Mouse (Mus musculus): ENCODE measurements around the gene Nsrp1. TPM values are rescaled to one million over a fixed set of nuclear protein-coding genes. Genes with fewer than 3 reads are reported as not detected.

Nsrp1 gene
- polyA plus RNA-seq, 1 experiment = 9.4 TPM

DNA sequence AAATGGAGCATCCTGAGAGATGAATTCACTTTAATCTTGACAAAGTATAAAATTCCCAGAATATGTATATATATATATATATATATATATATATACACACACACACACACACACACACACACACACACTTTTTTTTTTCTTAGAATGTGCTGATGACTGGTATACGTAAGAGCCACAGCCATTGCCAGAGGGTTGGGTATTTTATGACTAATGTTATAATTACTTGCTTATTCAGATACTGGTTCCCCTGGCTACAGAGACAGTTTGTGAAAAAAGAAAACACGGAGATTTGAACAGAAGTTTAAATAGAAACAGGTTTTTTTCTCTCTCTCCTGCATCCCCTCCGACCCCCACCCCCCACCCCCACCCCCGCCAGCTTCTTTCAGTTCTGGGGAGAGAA, 72.4 kb downstream of the Nsrp1 start:
- DNase-seq (ENCODE audit: low read depth) = no peak
- no peak for TF ChIP-seq POLR2A (IDR thresholded peaks at IDR 0.05; ENCODE audit: borderline replicate concordance, extremely low read depth, insufficient read depth, insufficient read length, poor library complexity, severe bottlenecking)
- TF ChIP-seq CTCF (IDR thresholded peaks at IDR 0.05; ENCODE audit: borderline replicate concordance, extremely low read depth, insufficient read depth, insufficient read length) = no peak

DNA sequence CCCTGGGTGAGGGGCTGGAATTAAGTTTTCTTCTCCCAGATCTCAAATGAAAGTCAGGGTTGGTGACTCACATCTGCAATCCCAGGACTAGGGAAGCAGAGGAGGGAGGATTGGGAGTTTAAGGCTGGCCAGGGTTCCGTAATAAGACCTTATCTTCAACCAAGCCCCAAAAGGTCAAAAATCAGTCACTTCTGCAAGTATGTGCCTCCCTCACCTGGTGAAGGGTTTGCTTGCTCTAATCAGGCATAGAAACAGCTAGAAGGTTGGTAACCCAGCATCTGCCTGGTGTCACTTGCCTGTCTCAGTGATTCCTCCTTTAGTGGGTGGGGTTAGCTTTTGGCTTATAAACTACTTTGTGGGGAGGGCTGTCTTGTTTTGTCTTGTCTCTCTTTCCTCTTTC, 75.9 kb downstream of the Nsrp1 start:
- DNase-seq (ENCODE audit: low read depth) = no peak
- TF ChIP-seq POLR2A (IDR thresholded peaks at IDR 0.05; ENCODE audit: borderline replicate concordance, extremely low read depth, insufficient read depth, insufficient read length, poor library complexity, severe bottlenecking) (no peak), CTCF (IDR thresholded peaks at IDR 0.05; ENCODE audit: borderline replicate concordance, extremely low read depth, insufficient read depth, insufficient read length) (no peak)

DNA sequence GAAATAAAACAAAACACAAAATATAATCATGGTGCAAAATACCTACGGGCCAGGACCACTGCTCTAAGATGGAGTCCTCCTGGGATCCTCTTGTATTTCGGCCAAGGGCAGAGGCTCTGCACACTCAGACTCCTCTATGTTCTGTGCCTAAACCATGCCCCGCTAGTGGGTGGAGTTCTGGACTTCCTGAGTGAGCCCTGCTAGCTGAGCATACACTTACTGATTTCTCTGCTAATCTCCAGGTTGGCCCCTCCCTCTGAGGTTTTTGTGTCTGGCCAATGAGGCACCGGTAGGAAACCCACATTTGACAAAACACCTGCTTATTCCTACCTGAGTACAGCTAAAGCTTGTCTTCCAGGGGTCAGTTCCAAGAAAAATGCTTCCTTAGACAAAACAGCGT, 77.5 kb downstream of the Nsrp1 start:
- TF ChIP-seq CTCF (IDR thresholded peaks at IDR 0.05; ENCODE audit: borderline replicate concordance, extremely low read depth, insufficient read depth, insufficient read length) (no peak), POLR2A (IDR thresholded peaks at IDR 0.05; ENCODE audit: borderline replicate concordance, extremely low read depth, insufficient read depth, insufficient read length, poor library complexity, severe bottlenecking) (no peak)
- no peak for DNase-seq (ENCODE audit: low read depth)

DNA sequence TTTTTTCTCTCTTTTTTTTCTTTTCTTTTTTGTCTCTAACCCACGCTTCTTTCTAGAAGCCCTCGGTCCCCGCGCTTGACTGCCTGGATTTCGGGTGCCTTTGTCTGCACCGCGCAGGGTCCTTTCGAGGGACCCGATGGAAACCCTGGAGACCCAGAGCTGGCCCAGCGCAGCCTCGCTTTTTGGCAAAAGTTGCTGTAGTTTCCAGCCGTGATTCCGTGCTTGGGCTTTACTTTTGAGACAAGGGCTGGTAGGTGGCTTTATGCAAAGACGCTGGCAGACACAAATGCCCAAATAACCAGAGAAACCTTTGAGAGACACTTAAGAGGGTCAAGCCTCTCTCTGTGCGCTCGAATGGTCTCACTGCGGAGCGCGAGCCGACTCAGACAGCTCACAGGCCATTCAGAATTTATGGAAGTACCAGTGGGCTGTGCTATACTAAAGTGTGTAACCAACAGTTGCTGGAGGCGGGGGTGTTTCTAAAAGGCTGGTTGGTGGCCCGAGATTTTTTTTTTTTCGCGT, 79.5 kb downstream of the Nsrp1 start:
- TF ChIP-seq CTCF (IDR thresholded peaks at IDR 0.05; ENCODE audit: borderline replicate concordance, extremely low read depth, insufficient read depth, insufficient read length) (no peak), POLR2A (IDR thresholded peaks at IDR 0.05; ENCODE audit: borderline replicate concordance, extremely low read depth, insufficient read depth, insufficient read length, poor library complexity, severe bottlenecking) (no peak)
- DNase-seq (ENCODE audit: low read depth) = peak; percentile 14

DNA sequence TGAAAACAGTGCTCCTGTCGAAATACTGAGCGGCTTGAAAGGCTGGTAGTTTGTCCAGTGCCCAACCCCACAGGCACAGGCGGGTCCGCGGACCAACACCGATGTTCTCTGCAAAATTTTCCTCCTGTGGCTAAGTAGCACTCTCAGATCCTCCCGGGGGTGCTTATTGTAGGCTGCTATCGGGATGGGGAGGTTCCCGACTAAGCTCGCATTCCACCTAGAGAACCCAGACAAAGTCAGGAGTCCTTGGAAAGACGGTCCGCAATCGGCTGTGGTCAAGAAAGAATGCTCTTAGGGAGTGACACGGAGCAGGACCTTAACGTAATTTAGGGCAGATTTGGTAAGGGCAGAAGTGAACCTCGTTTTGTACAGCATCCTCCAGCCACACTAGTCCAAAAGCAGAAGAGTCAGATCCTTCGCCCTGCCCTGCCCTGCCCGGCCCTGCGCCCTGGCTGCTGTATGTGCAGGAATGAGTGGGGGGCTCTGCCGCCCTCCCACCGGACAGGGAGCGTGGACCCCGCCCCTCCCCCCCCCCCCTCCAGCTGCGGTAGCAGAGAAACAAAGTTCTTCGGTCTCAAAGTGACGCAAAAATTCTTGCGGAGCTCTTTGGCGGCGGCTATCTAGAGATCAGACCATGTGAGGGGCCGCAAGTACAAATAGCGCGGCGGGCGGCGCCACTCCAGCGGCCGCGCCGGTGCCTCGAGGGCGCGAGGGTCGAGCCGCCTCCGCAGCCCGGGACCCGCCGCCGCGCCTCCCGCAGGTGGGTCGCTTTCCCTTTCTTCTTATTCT, 80.1 kb downstream of the Nsrp1 start, which contains the start of gene Slc6a4:
Gene Slc6a4 (plus strand): TSS at position 688 of the 789 bp plus-strand sequence.
- TF ChIP-seq CTCF (IDR thresholded peaks at IDR 0.05; ENCODE audit: borderline replicate concordance, extremely low read depth, insufficient read depth, insufficient read length) (no peak), POLR2A (IDR thresholded peaks at IDR 0.05; ENCODE audit: borderline replicate concordance, extremely low read depth, insufficient read depth, insufficient read length, poor library complexity, severe bottlenecking) (no peak)
- DNase-seq (ENCODE audit: low read depth) = peak; percentile 37

DNA sequence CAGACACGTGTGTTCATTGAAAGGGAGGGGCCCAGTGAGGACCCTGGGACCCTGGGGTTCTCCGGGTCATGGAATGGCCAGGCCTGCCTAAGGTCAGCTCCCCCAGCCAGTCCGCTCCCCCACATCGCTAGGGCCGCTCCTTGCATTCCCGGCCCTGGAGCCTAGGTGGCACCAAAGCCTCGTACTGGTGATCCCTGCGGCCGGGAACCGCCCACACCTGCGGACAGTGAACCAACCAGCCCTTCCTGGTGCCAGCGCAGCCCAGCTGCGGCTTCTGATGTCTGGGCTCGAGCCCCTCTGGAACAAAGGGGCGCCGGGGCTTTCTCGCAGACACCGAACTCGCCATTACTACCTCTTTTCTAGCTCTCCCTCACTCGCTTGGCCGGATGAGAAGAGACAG, 80.9 kb downstream of the Nsrp1 start:
- DNase-seq (ENCODE audit: low read depth) = peak; percentile 68
- peak; percentile 80 for TF ChIP-seq CTCF (IDR thresholded peaks at IDR 0.05; ENCODE audit: borderline replicate concordance, extremely low read depth, insufficient read depth, insufficient read length)
- TF ChIP-seq POLR2A (IDR thresholded peaks at IDR 0.05; ENCODE audit: borderline replicate concordance, extremely low read depth, insufficient read depth, insufficient read length, poor library complexity, severe bottlenecking) = no peak

DNA sequence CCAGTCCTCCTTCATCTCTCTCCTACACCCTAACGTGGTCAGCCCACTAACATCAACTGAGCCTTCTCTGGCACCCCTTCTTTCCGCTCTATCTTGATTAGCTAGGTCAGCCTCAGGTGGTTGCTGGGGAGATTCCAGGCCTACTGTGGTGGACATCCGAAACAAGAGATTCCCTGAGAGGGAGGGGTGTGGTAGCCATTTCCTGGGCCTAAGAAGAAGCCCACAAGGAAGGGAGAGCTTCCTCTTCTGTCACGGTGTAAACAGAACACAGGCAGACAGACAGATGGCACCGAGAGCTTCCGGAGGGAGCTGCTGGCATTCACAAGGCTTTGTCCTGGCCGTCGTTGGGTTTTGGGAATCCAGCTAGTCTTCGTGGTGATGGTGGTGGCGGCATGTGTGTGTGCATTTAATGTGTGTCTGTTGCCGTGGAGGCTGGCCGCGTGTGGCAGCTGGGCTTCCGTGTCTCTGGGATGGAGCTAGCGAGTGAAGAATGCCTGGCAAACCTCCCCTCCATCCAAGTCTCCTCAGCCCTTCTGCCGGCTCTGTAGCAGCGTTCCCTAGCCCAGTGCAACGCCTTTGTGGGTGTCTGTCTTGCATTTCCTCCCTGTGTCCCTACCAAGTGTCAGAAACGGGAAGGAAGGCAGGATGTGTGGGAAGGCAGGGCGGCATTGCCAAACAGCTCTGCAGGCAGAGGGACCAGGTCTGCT, 82.1 kb downstream of the Nsrp1 start:
- DNase-seq (ENCODE audit: low read depth) = peak; percentile 46
- TF ChIP-seq CTCF (IDR thresholded peaks at IDR 0.05; ENCODE audit: borderline replicate concordance, extremely low read depth, insufficient read depth, insufficient read length) (no peak), POLR2A (IDR thresholded peaks at IDR 0.05; ENCODE audit: borderline replicate concordance, extremely low read depth, insufficient read depth, insufficient read length, poor library complexity, severe bottlenecking) (no peak)

Other genes starting within 250 kb of the Nsrp1 start
- 15.4 and 19.2 TPM in 2 replicates for gene Cpd, start 231.4 kb downstream of the Nsrp1 start, polyA plus RNA-seq (2012; rRNA removed)
- 0.05 TPM in 1 of 2 replicates, not detected in the other for gene Tmigd1, start 176.3 kb downstream of the Nsrp1 start, polyA plus RNA-seq (2012; rRNA removed)
- 42.6 and 64.5 TPM in 2 replicates for gene Blmh, start 153.6 kb downstream of the Nsrp1 start, polyA plus RNA-seq (2012; rRNA removed)
- 5.6 and 9.4 TPM in 2 replicates for gene Slc6a4, start 79.8 kb downstream of the Nsrp1 start, polyA plus RNA-seq (2012; rRNA removed)
- gene Efcab5, start 110.5 kb upstream of the Nsrp1 start, polyA plus RNA-seq (2012; rRNA removed) = 1.9 and 2.9 TPM in 2 replicates
- gene Ssh2, start 137.9 kb upstream of the Nsrp1 start, polyA plus RNA-seq (2012; rRNA removed) = 19.5 and 28.5 TPM in 2 replicates